Mouse (Mus musculus) ES-E14 (cell line): Measurements from ENCODE around the gene Olfr631. TPM values are rescaled to one million over a fixed set of nuclear protein-coding genes. Genes with fewer than 3 reads are reported as not detected.

Experiments
- DNase-seq: peaks from one replicate; pipeline ENCODE4 v3.0.0-alpha.2; 2013; ENCODE audit warnings: low read depth, low spot score
- H3K27ac ChIP-seq: 2 replicates; pipeline ENCODE4 v1.5.1; 2012; ENCODE audit warnings: low read depth, mild to moderate bottlenecking, low read length, moderate library complexity, mixed read lengths; ENCODE audit not compliant: poor library complexity, insufficient read depth, severe bottlenecking
- H3K36me3 ChIP-seq: 2 replicates; pipeline ENCODE4 v1.6.1; 2012; ENCODE audit warnings: mild to moderate bottlenecking, low read length, moderate library complexity, mixed read lengths; ENCODE audit not compliant: control insufficient read depth, poor library complexity, insufficient read depth, severe bottlenecking
- H3K4me1 ChIP-seq, 2 experiments: fragments of 150-350 bp in 1 of 2; sonication (generic) in 1 of 2; 2 replicates each; pipeline ENCODE4 v1.6.1; 2012; ENCODE audit warnings: low read length in 2 of 2, mild to moderate bottlenecking in 1 of 2, mixed read lengths in 1 of 2; ENCODE audit not compliant: control insufficient read depth in 2 of 2, insufficient read depth in 2 of 2, poor library complexity in 1 of 2
- H3K4me3 ChIP-seq, 2 experiments: fragments of 150-350 bp in 1 of 2; sonication (generic) in 1 of 2; 2 replicates each; pipeline ENCODE4 v1.5.1; 2012; ENCODE audit warnings: low read length in 2 of 2, low read depth in 1 of 2, mild to moderate bottlenecking in 1 of 2, mixed read lengths in 1 of 2; ENCODE audit not compliant: insufficient read depth in 1 of 2, poor library complexity in 1 of 2, severe bottlenecking in 1 of 2
- H3K9ac ChIP-seq: 2 replicates; pipeline ENCODE4 v1.6.1; 2012; ENCODE audit warnings: low read depth, mild to moderate bottlenecking, low read length, mixed read lengths; ENCODE audit not compliant: poor library complexity, insufficient read depth, severe bottlenecking
- H3K9me3 ChIP-seq: fragments of 150-350 bp; sonication (generic); 2 replicates; pipeline ENCODE4 v1.6.1; 2012; ENCODE audit warnings: low read depth, mild to moderate bottlenecking, low read length; ENCODE audit not compliant: control insufficient read depth, insufficient read depth
- CHD2 ChIP-seq: IDR thresholded peaks from 2 replicates; pipeline ENCODE4 v1.6.1; 2014; ENCODE audit warnings: mild to moderate bottlenecking, low read depth, low read length, inconsistent platforms
- HCFC1 ChIP-seq: IDR thresholded peaks from 2 replicates; pipeline ENCODE4 v1.6.1; 2012; ENCODE audit warnings: low read length, inconsistent platforms, borderline replicate concordance; ENCODE audit not compliant: insufficient read depth
- MAFK ChIP-seq: IDR thresholded peaks from 2 replicates; pipeline ENCODE4 v1.6.1; 2014; ENCODE audit warnings: mild to moderate bottlenecking, low read depth, low read length, inconsistent platforms; ENCODE audit not compliant: insufficient read depth
- ZC3H11A ChIP-seq: IDR thresholded peaks from 2 replicates; pipeline ENCODE4 v1.6.1; 2012; ENCODE audit warnings: low read depth, mild to moderate bottlenecking, inconsistent platforms, low read length, borderline replicate concordance
- ZNF384 ChIP-seq: IDR thresholded peaks from 2 replicates; pipeline ENCODE4 v1.6.1; 2012; ENCODE audit warnings: low read depth, low read length, inconsistent platforms
- in situ Hi-C, 2 experiments: fragments of 600-800 bp; cut with MboI; formaldehyde crosslinking; loops; one replicate each; pipeline ENCODE4 v1.15.1; 2025; ENCODE audit warnings: low sequenced_read_pairs in 2 of 2, inconsistent platforms in 1 of 2; ENCODE audit not compliant: unreplicated experiment in 2 of 2
- total RNA-seq: library from RNA; depleted of rRNA; stranded (reverse); fragments of 300-350 nt; gene quantifications from 2 replicates; pipeline ENCODE4 v1.2.3, GENCODE M21; 2012; rRNA removed

Olfr631 gene
- total RNA-seq, 1 experiment: not detected

GRCm38 (mm10) chr7:103970852-103971251 is 42.2 kb downstream of the Olfr631 start, which contains the start of gene Olfr635:
Gene Olfr635, plus strand, starts transcription at chr7:103971152.
- in situ Hi-C loops: no loop called here

GRCm38 (mm10) chr7:103971782-103972181 is 43.2 kb downstream of the Olfr631 start:
- no peaks in the 10 kb centered on the region for H3K4me1 ChIP-seq
- no peak overlapping the region for H3K4me3 ChIP-seq
- no peak for TF ChIP-seq CHD2
- no peak for TF ChIP-seq ZC3H11A
- in situ Hi-C loops: no loop called here
- no peak for DNase-seq
- no peaks in the 10 kb centered on the region for H3K9me3 ChIP-seq
- H3K27ac ChIP-seq: no peak overlapping the region
- H3K36me3 ChIP-seq: no peaks in the 10 kb centered on the region
- no peak overlapping the region for H3K9ac ChIP-seq

More at GRCm38 (mm10) chr7:103970852-103971251, 42.2 kb downstream of the Olfr631 start, which contains the start of gene Olfr635:
- no peak within 1 kb of the TSS for H3K27ac ChIP-seq
- TF ChIP-seq ZC3H11A: no peak
- TF ChIP-seq CHD2: no peak
- no peak for TF ChIP-seq ZNF384
- no peak for TF ChIP-seq HCFC1
- TF ChIP-seq MAFK: no peak
- H3K36me3 ChIP-seq: no peaks in the 10 kb centered on the region
- H3K9me3 ChIP-seq: no peaks in the 10 kb centered on the region
- no peak within 1 kb of the TSS for H3K9ac ChIP-seq
- H3K4me3 ChIP-seq: no peak within 1 kb of the TSS
- no peaks in the 10 kb centered on the region for H3K4me1 ChIP-seq
- DNase-seq: no peak

Other genes with a start within 250 kb of the Olfr631 start
- not detected in 2 replicates for gene Olfr625-ps1, start 246.1 kb upstream of the Olfr631 start, total RNA-seq
- gene Olfr243, start 214.2 kb upstream of the Olfr631 start, total RNA-seq: not detected in 2 replicates
- not detected in 2 replicates for gene Olfr628, start 198.5 kb upstream of the Olfr631 start, total RNA-seq
- not detected in 2 replicates for gene Olfr629, start 183.9 kb upstream of the Olfr631 start, total RNA-seq
- gene Olfr630, start 171.5 kb upstream of the Olfr631 start, total RNA-seq: not detected in 2 replicates
- not detected in 2 replicates for gene Olfr69, start 157.2 kb upstream of the Olfr631 start, total RNA-seq
- gene Olfr68, start 149.1 kb upstream of the Olfr631 start, total RNA-seq: not detected in 2 replicates
- gene Olfr67, start 137.0 kb upstream of the Olfr631 start, total RNA-seq: not detected in 2 replicates
- gene Hbb-bt, start 114.8 kb upstream of the Olfr631 start, total RNA-seq: not detected in 2 replicates
- not detected in 2 replicates for gene Hbb-bs, start 100.7 kb upstream of the Olfr631 start, total RNA-seq
- not detected in 2 replicates for gene Hbb-bh2, start 88.3 kb upstream of the Olfr631 start, total RNA-seq
- not detected in 2 replicates for gene Hbb-bh1, start 85.7 kb upstream of the Olfr631 start, total RNA-seq
- gene Hbb-y, start 75.6 kb upstream of the Olfr631 start, total RNA-seq: not detected in 2 replicates
- not detected in 2 replicates for gene Olfr66, start 42.6 kb upstream of the Olfr631 start, total RNA-seq
- gene Olfr64, start 34.3 kb upstream of the Olfr631 start, total RNA-seq: not detected in 2 replicates
- not detected in 2 replicates for gene Olfr65, start 25.3 kb upstream of the Olfr631 start, total RNA-seq
- not detected in 2 replicates for gene Olfr632, start 5.5 kb downstream of the Olfr631 start, total RNA-seq
- not detected in 2 replicates for gene Olfr633, start 15.6 kb downstream of the Olfr631 start, total RNA-seq
- not detected in 2 replicates for gene Olfr635, start 42.3 kb downstream of the Olfr631 start, total RNA-seq
- gene Olfr638, start 69.9 kb downstream of the Olfr631 start, total RNA-seq: not detected in 2 replicates
- 0.42 and 0.45 TPM in 2 replicates for gene Olfr639, start 88.5 kb downstream of the Olfr631 start, total RNA-seq
- gene Olfr640, start 96.7 kb downstream of the Olfr631 start, total RNA-seq: not detected in 2 replicates
- not detected in 2 replicates for gene Olfr641, start 106.6 kb downstream of the Olfr631 start, total RNA-seq
- not detected in 2 replicates for gene Olfr642, start 123.8 kb downstream of the Olfr631 start, total RNA-seq
- gene 4930516K23Rik, start 132.6 kb downstream of the Olfr631 start, total RNA-seq: not detected in 2 replicates
- gene Olfr644, start 143.0 kb downstream of the Olfr631 start, total RNA-seq: not detected in 2 replicates
- gene Olfr645, start 156.6 kb downstream of the Olfr631 start, total RNA-seq: not detected in 2 replicates
- gene Olfr646, start 176.0 kb downstream of the Olfr631 start, total RNA-seq: not detected in 2 replicates
- not detected in 2 replicates for gene Ubqln5, start 201.0 kb downstream of the Olfr631 start, total RNA-seq
- not detected in 2 replicates for gene Olfr643, start 208.6 kb downstream of the Olfr631 start, total RNA-seq
- gene Ubqln3, start 214.5 kb downstream of the Olfr631 start, total RNA-seq: not detected in 2 replicates
- not detected in 2 replicates for gene Ubqlnl, start 221.7 kb downstream of the Olfr631 start, total RNA-seq
- gene Olfm5, start 236.0 kb downstream of the Olfr631 start, total RNA-seq: not detected in 2 replicates